Mouse (Mus musculus): Measurements from ENCODE around the gene Oscar.

The Oscar gene

GRCm38 (mm10) chr7:3616057-3616388 lies at the start of gene Oscar:
TSS of gene Oscar (minus strand) at chr7:3616157.
- DNase-seq (ENCODE audit: low spot score): no peak

GRCm38 (mm10) chr7:3665215-3666114 lies 49.5 kb upstream of the Oscar start, which contains the start of gene Leng1:
TSS of gene Leng1 (minus strand) at chr7:3665840.
- DNase-seq (ENCODE audit: low spot score): peak; percentile 96

GRCm38 (mm10) chr7:3664524-3665214 lies 48.7 kb upstream of the Oscar start:
- DNase-seq (ENCODE audit: low spot score): no peak

- DNase-seq (ENCODE audit: low spot score): no peak
Measured at GRCm38 (mm10) chr7:3658578-3658977, 42.6 kb upstream of the Oscar start.

- DNase-seq (ENCODE audit: low spot score): no peak
Measured at GRCm38 (mm10) chr7:3656966-3657365, 41.0 kb upstream of the Oscar start.

- DNase-seq (ENCODE audit: low spot score): no peak
Measured at GRCm38 (mm10) chr7:3646641-3647040, 30.7 kb upstream of the Oscar start.

- no peak for DNase-seq (ENCODE audit: low spot score)
Measured at GRCm38 (mm10) chr7:3646188-3646587, 30.2 kb upstream of the Oscar start.

- DNase-seq (ENCODE audit: low spot score): no peak
Measured at GRCm38 (mm10) chr7:3645488-3646025, 29.6 kb upstream of the Oscar start.

- DNase-seq (ENCODE audit: low spot score): peak; percentile 98
Measured at GRCm38 (mm10) chr7:3644672-3645487, 28.9 kb upstream of the Oscar start, which contains the start of gene Cnot3. TSS of gene Cnot3 (plus strand) at chr7:3645268.

- no peak for DNase-seq (ENCODE audit: low spot score)
Measured at GRCm38 (mm10) chr7:3644348-3644671, 28.4 kb upstream of the Oscar start.

GRCm38 (mm10) chr7:3643843-3644242 lies 27.9 kb upstream of the Oscar start:
- DNase-seq (ENCODE audit: low spot score): no peak

GRCm38 (mm10) chr7:3643412-3643811 lies 27.5 kb upstream of the Oscar start:
- DNase-seq (ENCODE audit: low spot score): no peak

GRCm38 (mm10) chr7:3630478-3630815 lies 14.5 kb upstream of the Oscar start:
- no peak for DNase-seq (ENCODE audit: low spot score)

GRCm38 (mm10) chr7:3629543-3630477 lies 13.9 kb upstream of the Oscar start, which contains the start of the genes Tfpt and Prpf31:
TSS of gene Tfpt (minus strand) at chr7:3629929.
TSS of gene Prpf31 (plus strand) at chr7:3629985.
- DNase-seq (ENCODE audit: low spot score): peak; percentile 93

- no peak for DNase-seq (ENCODE audit: low spot score)
Measured at GRCm38 (mm10) chr7:3629030-3629429, 13.1 kb upstream of the Oscar start.

GRCm38 (mm10) chr7:3617242-3617995 lies 1.5 kb upstream of the Oscar start, which contains the start of gene Ndufa3:
TSS of gene Ndufa3 (plus strand) at chr7:3617373.
- DNase-seq (ENCODE audit: low spot score): peak; percentile 57

- DNase-seq (ENCODE audit: low spot score): peak; percentile 53
Measured at GRCm38 (mm10) chr7:3616389-3617241, 658 bp upstream of the Oscar start.

- DNase-seq (ENCODE audit: low spot score): no peak
Measured at GRCm38 (mm10) chr7:3614021-3614420, 1.9 kb downstream of the Oscar start.

- no peak for DNase-seq (ENCODE audit: low spot score)
Measured at GRCm38 (mm10) chr7:3611006-3611405, 5.0 kb downstream of the Oscar start.
